Mouse (Mus musculus): ENCODE data around the gene Tomm40l.

Tomm40l gene

DNA sequence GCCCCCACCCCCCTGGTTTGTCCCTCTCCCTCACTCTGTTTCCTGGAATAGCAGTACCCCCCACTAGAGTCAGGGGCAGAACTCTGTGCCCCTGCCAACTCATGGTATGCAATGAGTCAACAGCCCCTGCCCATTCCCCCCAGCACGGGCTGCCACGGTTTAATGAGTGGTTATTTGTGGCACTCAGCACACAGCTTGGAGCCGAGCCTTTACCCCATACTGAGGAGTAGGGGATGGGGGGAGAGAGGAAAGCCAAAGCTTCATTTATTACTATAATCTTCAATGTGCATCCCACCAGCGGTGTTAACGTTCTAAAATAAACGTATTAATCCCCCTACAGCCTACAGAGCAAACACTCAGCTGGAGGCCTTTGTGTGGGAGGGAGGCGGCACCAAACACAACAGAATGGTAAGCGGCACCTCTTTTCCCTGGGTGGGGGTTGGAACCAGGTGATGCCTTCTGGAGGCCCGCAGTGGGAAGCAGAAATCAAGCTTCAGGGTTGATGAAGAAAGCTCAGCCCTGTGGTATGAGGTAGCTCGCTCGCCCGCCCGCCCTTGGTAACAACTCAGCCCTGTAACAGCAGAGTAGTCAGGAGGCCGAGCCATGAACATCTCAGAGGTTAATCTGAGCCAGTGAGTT lies 32.7 kb downstream of the Tomm40l start:
- no peak for DNase-seq

GRCm38 (mm10) chr1:171189046-171189445 lies 33.3 kb downstream of the Tomm40l start:
- DNase-seq, result no peak

DNA sequence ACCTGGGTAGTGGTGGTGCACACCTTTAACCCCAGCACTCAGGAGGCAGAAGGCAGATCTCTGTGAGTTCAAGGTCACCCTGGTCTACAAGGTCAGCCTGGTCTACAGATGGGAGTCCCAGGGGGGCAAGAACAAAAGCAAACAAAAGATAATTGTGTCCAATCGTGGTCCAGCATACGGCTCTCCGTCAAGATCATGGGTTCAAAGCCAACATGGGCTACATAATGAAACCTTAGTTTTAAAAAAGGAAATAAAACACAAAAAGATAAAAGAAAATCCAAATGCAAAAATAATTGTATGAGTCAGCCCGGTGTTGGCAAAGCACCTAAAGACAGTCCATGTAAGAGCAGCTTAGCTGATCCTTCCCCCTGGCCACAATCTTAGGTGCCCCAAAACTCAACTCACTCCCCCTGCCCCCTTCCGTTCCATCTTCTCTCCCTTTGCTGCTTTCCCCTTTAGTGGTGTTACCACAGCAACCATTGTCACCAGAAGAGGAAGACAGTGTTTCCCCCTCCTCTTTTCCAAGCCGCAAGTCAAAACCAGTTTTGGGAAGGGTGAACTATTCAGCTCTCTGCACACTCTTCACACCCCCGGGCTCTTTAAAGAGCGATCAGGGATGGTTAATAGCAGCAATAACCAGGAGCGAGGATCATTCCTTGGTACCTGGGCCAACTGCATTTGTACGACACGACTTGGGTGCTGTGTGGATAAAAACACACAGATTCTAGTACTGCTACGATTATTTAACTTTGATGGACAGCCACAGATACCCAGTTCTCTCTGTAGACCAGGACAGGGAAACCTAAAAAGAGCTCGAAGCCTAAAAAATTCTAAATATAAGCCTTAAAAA lies 34.2 kb downstream of the Tomm40l start:
- DNase-seq, result no peak

- no peak for DNase-seq
These were observed 36.7 kb downstream of the Tomm40l start for GRCm38 (mm10) chr1:171185655-171186054.

DNA sequence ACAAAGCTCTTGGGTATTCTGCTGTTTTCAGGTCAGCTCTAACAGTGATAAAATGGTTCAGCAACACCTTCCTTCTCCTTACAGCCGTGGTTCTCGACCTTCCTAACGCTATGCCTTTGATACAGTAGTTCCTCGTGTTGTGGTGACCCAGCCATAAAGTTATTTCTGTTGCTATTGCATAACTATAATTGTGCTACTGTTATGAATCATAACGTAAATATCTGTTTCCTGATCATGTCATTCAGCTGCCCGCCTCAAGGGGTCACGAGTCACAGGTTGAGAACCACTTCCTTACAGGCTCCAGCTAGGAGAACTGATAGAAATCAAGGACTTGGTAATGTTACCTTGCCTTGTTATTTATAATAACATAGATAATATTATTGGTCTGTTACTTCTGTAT lies 38.0 kb downstream of the Tomm40l start:
- DNase-seq, result no peak

DNA sequence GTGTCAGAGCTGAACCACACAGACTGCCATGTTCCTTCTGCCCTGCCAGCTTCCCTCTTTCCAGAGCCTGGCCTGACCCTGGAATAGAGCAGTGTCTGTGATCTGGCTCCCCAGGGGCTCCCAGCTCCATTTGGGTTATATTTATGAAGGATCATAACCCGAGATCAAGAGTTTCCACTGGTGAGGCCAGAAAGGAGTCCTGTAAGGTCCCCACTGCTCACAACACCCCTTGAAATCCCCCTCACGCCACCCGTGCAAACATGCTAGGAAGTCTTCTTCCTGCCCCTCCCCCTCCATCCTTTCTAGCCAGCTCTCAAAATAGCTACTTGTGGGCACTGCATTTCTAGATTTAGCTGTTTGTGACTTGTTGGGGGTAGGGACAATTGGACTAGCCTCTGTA lies 38.7 kb downstream of the Tomm40l start:
- peak; percentile 38 for DNase-seq

DNA sequence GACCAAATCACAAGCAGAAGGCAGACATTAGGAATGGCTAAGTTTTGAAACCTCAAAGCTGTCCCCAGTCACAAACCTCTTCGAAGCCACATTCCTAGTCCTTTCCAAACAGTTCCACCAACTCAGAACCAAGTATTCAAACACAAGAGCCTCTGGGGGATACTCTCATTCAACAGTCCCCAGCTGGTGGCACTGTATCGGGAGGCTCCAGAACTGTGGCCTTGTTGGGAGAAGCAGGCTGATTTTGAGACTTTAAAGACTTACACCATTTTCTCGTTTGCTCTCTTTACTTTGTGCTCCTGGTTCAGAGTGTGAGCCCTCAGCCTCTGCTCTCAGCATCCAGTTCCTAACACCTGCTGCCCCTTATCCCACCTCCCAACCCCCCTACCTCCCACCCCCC lies 39.3 kb downstream of the Tomm40l start:
- no peak for DNase-seq

DNA sequence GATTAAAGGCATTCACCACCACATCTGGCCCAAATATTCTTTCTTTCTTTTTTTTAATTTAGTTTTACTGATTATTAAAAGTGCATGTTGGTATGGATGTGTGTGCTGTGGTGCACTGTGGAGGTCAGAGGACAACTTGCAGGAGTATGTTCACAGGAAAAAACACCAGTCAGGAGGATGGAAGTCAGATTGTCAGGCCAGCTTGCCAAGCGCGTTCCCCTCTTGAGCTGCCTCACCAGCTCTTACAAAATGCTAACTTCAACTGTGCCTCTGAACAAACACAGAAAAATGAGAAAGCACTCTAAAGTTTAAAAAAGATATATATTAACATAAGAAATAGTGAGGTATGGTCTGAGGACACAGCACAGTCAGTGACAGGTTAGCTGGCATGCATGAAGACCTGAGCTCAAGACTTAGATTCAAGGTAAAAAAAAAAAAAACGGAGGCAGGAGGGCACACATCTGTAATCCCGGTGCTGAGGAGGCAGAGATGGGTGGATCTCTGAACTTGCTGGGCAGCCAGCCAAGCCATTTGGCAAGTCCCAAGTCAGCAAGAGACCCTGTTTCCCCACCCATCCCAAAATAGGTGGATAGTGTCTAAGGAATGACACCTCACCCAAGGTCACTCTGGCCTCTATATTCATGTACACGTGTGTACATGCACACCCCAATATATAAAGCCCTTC lies 42.7 kb downstream of the Tomm40l start:
- no peak for DNase-seq

- DNase-seq, result no peak
These were observed 49.5 kb downstream of the Tomm40l start for GRCm38 (mm10) chr1:171172779-171173178.

GRCm38 (mm10) chr1:171171138-171171537 lies 51.2 kb downstream of the Tomm40l start:
- DNase-seq, result no peak

- DNase-seq, result no peak
These were observed 52.4 kb downstream of the Tomm40l start for GRCm38 (mm10) chr1:171169913-171170312.

DNA sequence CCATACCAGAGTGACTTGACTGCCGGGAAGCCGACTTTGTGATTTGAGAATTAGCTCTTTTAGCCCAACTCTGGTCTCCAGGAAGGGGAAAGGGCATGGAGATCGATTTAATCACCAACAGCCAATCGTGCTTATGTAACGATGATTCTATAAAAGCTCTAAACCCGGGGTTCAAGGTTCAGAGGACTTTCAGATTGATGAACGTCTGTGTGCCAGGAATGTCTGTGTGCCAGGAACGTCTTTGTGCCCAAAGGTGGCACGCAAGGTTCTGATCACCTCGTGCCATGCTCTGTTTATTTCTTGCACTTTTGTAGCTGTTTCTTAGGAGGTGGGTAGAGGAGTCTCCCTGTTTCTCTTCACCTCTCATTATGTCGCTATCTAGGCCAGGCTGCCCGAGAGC lies 53.4 kb downstream of the Tomm40l start:
- no peak for DNase-seq
